Mouse (Mus musculus): ENCODE data around the gene Med24.

Med24 gene

GRCm38 (mm10) chr11:98765421-98766309, 36.4 kb upstream of the Med24 start:
- no peak for DNase-seq (ENCODE audit: low spot score)

GRCm38 (mm10) chr11:98764746-98765145, 35.5 kb upstream of the Med24 start:
- DNase-seq (ENCODE audit: low spot score), result no peak

- no peak for DNase-seq (ENCODE audit: low spot score)
Observed at GRCm38 (mm10) chr11:98764091-98764490, 34.9 kb upstream of the Med24 start.

GRCm38 (mm10) chr11:98763502-98763861, 34.2 kb upstream of the Med24 start:
- no peak for DNase-seq (ENCODE audit: low spot score)

GRCm38 (mm10) chr11:98762756-98763501, 33.7 kb upstream of the Med24 start:
- DNase-seq (ENCODE audit: low spot score), result no peak

GRCm38 (mm10) chr11:98761939-98762338, 32.7 kb upstream of the Med24 start:
- DNase-seq (ENCODE audit: low spot score), result no peak

GRCm38 (mm10) chr11:98756711-98757110, 27.5 kb upstream of the Med24 start:
- no peak for DNase-seq (ENCODE audit: low spot score)

GRCm38 (mm10) chr11:98755726-98756380, 26.6 kb upstream of the Med24 start:
- peak; percentile 65 for DNase-seq (ENCODE audit: low spot score)

- peak; percentile 87 for DNase-seq (ENCODE audit: low spot score)
Observed at GRCm38 (mm10) chr11:98754621-98755181, 25.5 kb upstream of the Med24 start.

GRCm38 (mm10) chr11:98754151-98754620, 25.0 kb upstream of the Med24 start:
- DNase-seq (ENCODE audit: low spot score), result peak; percentile 57

- no peak for DNase-seq (ENCODE audit: low spot score)
Observed at GRCm38 (mm10) chr11:98753264-98753663, 24.0 kb upstream of the Med24 start.

GRCm38 (mm10) chr11:98752562-98753140, 23.4 kb upstream of the Med24 start:
- no peak for DNase-seq (ENCODE audit: low spot score)

GRCm38 (mm10) chr11:98751221-98751782, 22.1 kb upstream of the Med24 start:
- no peak for DNase-seq (ENCODE audit: low spot score)

GRCm38 (mm10) chr11:98750351-98751201, 21.3 kb upstream of the Med24 start:
- DNase-seq (ENCODE audit: low spot score), result peak; percentile 92

GRCm38 (mm10) chr11:98749716-98750115, 20.5 kb upstream of the Med24 start:
- DNase-seq (ENCODE audit: low spot score), result peak; percentile 72

GRCm38 (mm10) chr11:98748506-98749416, 19.5 kb upstream of the Med24 start:
- no peak for DNase-seq (ENCODE audit: low spot score)

- DNase-seq (ENCODE audit: low spot score), result no peak
Observed at GRCm38 (mm10) chr11:98747804-98748505, 18.7 kb upstream of the Med24 start.

- DNase-seq (ENCODE audit: low spot score), result peak; percentile 83
Observed at GRCm38 (mm10) chr11:98746855-98747693, 17.8 kb upstream of the Med24 start.

Data from testis, postnatal 10 days (tissue).